Mouse (Mus musculus) stomach, embryonic 16.5 days (tissue): ENCODE measurements around the gene Cenpu. TPM values are rescaled to one million over a fixed set of nuclear protein-coding genes. Genes with fewer than 3 reads are reported as not detected.

Experiments used
- ATAC-seq: fragments of 200-750 bp; cut with Nextera tagmentation; 2 replicates; pipeline ENCODE4 v1.8.0; 2017; ENCODE audit warnings: moderate number of reproducible peaks, moderate TSS enrichment; ENCODE audit not compliant: insufficient read depth, low FRiP score
- H3K27ac ChIP-seq: fragments of 300-500 bp; sonication (generic); 2 replicates; pipeline ENCODE4 v1.5.1; 2014; ENCODE audit warnings: low read length
- H3K27me3 ChIP-seq: fragments of 300-500 bp; sonication (generic); 2 replicates; pipeline ENCODE4 v1.6.1; 2014; ENCODE audit warnings: low read length, control low read depth, mixed read lengths; ENCODE audit not compliant: control insufficient read depth, insufficient read depth
- H3K36me3 ChIP-seq: fragments of 300-500 bp; sonication (generic); 2 replicates; pipeline ENCODE4 v1.6.1; 2014; ENCODE audit warnings: low read length; ENCODE audit not compliant: control insufficient read depth, insufficient read depth
- H3K4me1 ChIP-seq: fragments of 300-500 bp; sonication (generic); 2 replicates; pipeline ENCODE4 v1.6.1; 2014; ENCODE audit warnings: low read length, control low read depth, mixed read lengths; ENCODE audit not compliant: control insufficient read depth, insufficient read depth
- H3K4me2 ChIP-seq: fragments of 300-500 bp; sonication (generic); 2 replicates; pipeline ENCODE4 v1.6.1; 2014; ENCODE audit warnings: low read depth, low read length, mixed read lengths
- H3K4me3 ChIP-seq: fragments of 300-500 bp; sonication (generic); replicated peaks from 2 replicates; pipeline ENCODE4 v1.5.1; 2014; ENCODE audit warnings: mild to moderate bottlenecking, low read length
- H3K9ac ChIP-seq: fragments of 300-500 bp; sonication (generic); 2 replicates; pipeline ENCODE4 v1.6.1; 2014; ENCODE audit warnings: low read length
- H3K9me3 ChIP-seq: fragments of 300-500 bp; sonication (generic); replicated peaks from 2 replicates; pipeline ENCODE4 v1.6.1; 2016; ENCODE audit warnings: low read length, control low read depth; ENCODE audit not compliant: control insufficient read depth
- WGBS: fragments of 180-500 bp; shearing (Covaris S2); extraction: QIAGEN DNeasy Blood & Tissue Kit; methylation state at CpG from one replicate; pipeline ENCODE4 v1.1.7; 2014; 5-methylcytosine and 5-hydroxymethylcytosine counted together
- polyA plus RNA-seq: library from polyadenylated mRNA; unstranded; fragments of >200 nt; fragmentation: Nextera tagmentation; extraction: Ambion mirVana; gene quantifications from 2 replicates; pipeline ENCODE4 v1.2.1, GENCODE M21; 2015

Cenpu gene
- polyA plus RNA-seq, 1 experiment from 2014 or later, result 15.1 TPM

- Histone ChIP-seq H3K4me1 (no peaks in the 10 kb centered on the region), H3K27ac (no peak overlapping the region), H3K4me3 (no peak overlapping the region), H3K36me3 (no peaks in the 10 kb centered on the region), H3K27me3 (no peaks in the 10 kb centered on the region), H3K4me2 (no peak overlapping the region), H3K9ac (no peak overlapping the region), H3K9me3 (no peaks in the 10 kb centered on the region)
- WGBS, result 70% methylated on average over 1 of the region's 1 CpGs
- no peak for ATAC-seq
Observed at GRCm38 (mm10) chr8:46514027-46514426, 37.8 kb upstream of the Cenpu start.

- H3K27ac ChIP-seq, result no peak overlapping the region
- no peaks in the 10 kb centered on the region for H3K4me1 ChIP-seq
- ATAC-seq, result no peak
- H3K9ac ChIP-seq, result no peak overlapping the region
- WGBS, result 78% methylated on average over 6 of the region's 6 CpGs
- no peaks in the 10 kb centered on the region for H3K27me3 ChIP-seq
- no peaks in the 10 kb centered on the region for H3K36me3 ChIP-seq
- H3K9me3 ChIP-seq, result no peaks in the 10 kb centered on the region
- H3K4me2 ChIP-seq, result no peak overlapping the region
- no peak overlapping the region for H3K4me3 ChIP-seq
Observed at GRCm38 (mm10) chr8:46520667-46521066, 31.2 kb upstream of the Cenpu start.

- Histone ChIP-seq H3K27ac (no peak overlapping the region), H3K27me3 (no peaks in the 10 kb centered on the region), H3K36me3 (no peaks in the 10 kb centered on the region; the same call in 1 of the 2 replicates), H3K9me3 (no peaks in the 10 kb centered on the region), H3K4me1 (peaks cover 3% of the 10 kb centered on the region; the same call in 1 of the 2 replicates), H3K4me3 (no peak overlapping the region), H3K4me2 (no peak overlapping the region), H3K9ac (no peak overlapping the region)
- no peak for ATAC-seq
- 81% methylated on average over 8 of the region's 8 CpGs for WGBS
Observed at GRCm38 (mm10) chr8:46526098-46526497, 25.7 kb upstream of the Cenpu start.

GRCm38 (mm10) chr8:46526821-46527220, 25.0 kb upstream of the Cenpu start:
- H3K9ac ChIP-seq, result no peak overlapping the region
- 61% methylated on average over 10 of the region's 10 CpGs for WGBS
- no peak overlapping the region for H3K4me3 ChIP-seq
- ATAC-seq, result no peak
- H3K9me3 ChIP-seq, result no peaks in the 10 kb centered on the region
- no peaks in the 10 kb centered on the region for H3K27me3 ChIP-seq
- H3K36me3 ChIP-seq, result no peaks in the 10 kb centered on the region; the same call in 1 of the 2 replicates
- no peak overlapping the region for H3K27ac ChIP-seq
- no peak overlapping the region for H3K4me2 ChIP-seq
- peaks cover 3% of the 10 kb centered on the region; the same call in 1 of the 2 replicates for H3K4me1 ChIP-seq

GRCm38 (mm10) chr8:46529508-46529907, 22.3 kb upstream of the Cenpu start:
- peaks cover 3% of the 10 kb centered on the region; the same call in 1 of the 2 replicates for H3K4me1 ChIP-seq
- WGBS, result 73% methylated on average over 4 of the region's 4 CpGs

GRCm38 (mm10) chr8:46530541-46530940, 21.3 kb upstream of the Cenpu start:
- H3K4me2 ChIP-seq, result no peak overlapping the region
- ATAC-seq, result no peak
- H3K27ac ChIP-seq, result no peak overlapping the region
- H3K4me3 ChIP-seq, result no peak overlapping the region
- no peaks in the 10 kb centered on the region for H3K9me3 ChIP-seq
- H3K9ac ChIP-seq, result no peak overlapping the region
- 48% methylated on average over 4 of the region's 4 CpGs for WGBS
- peaks cover 3% of the 10 kb centered on the region; the same call in 1 of the 2 replicates for H3K4me1 ChIP-seq
- H3K27me3 ChIP-seq, result no peaks in the 10 kb centered on the region
- no peaks in the 10 kb centered on the region; the same call in 1 of the 2 replicates for H3K36me3 ChIP-seq

More at GRCm38 (mm10) chr8:46529508-46529907, 22.3 kb upstream of the Cenpu start:
- no peaks in the 10 kb centered on the region; the same call in 1 of the 2 replicates for H3K36me3 ChIP-seq
- no peak for ATAC-seq
- H3K4me3 ChIP-seq, result no peak overlapping the region
- no peak overlapping the region for H3K9ac ChIP-seq
- no peaks in the 10 kb centered on the region for H3K9me3 ChIP-seq
- H3K27me3 ChIP-seq, result no peaks in the 10 kb centered on the region
- H3K4me2 ChIP-seq, result no peak overlapping the region
- H3K27ac ChIP-seq, result no peak overlapping the region

GRCm38 (mm10) chr8:46533926-46534325, 17.9 kb upstream of the Cenpu start:
- Histone ChIP-seq H3K27me3 (no peaks in the 10 kb centered on the region), H3K27ac (no peak overlapping the region), H3K9ac (no peak overlapping the region), H3K4me3 (no peak overlapping the region), H3K36me3 (no peaks in the 10 kb centered on the region), H3K4me1 (no peaks in the 10 kb centered on the region), H3K4me2 (no peak overlapping the region), H3K9me3 (no peaks in the 10 kb centered on the region)
- 86% methylated on average over 7 of the region's 7 CpGs for WGBS
- ATAC-seq, result no peak

GRCm38 (mm10) chr8:46539701-46540100, 12.1 kb upstream of the Cenpu start:
- ATAC-seq, result peak; percentile 60; the same call in 1 of the 2 replicates
- WGBS, result 42% methylated on average over 5 of the region's 5 CpGs
- H3K4me3 ChIP-seq, result no peak overlapping the region

GRCm38 (mm10) chr8:46543191-46543590, 8.6 kb upstream of the Cenpu start:
- 54% methylated on average over 7 of the region's 7 CpGs for WGBS

More at GRCm38 (mm10) chr8:46539701-46540100, 12.1 kb upstream of the Cenpu start:
- H3K4me2 ChIP-seq, result no peak overlapping the region
- H3K27me3 ChIP-seq, result no peaks in the 10 kb centered on the region
- no peaks in the 10 kb centered on the region for H3K36me3 ChIP-seq
- no peaks in the 10 kb centered on the region for H3K9me3 ChIP-seq
- no peak overlapping the region for H3K27ac ChIP-seq
- H3K9ac ChIP-seq, result no peak overlapping the region
- H3K4me1 ChIP-seq, result peaks cover 11% of the 10 kb centered on the region

More at GRCm38 (mm10) chr8:46543191-46543590, 8.6 kb upstream of the Cenpu start:
- H3K36me3 ChIP-seq, result no peaks in the 10 kb centered on the region
- no peak overlapping the region for H3K9ac ChIP-seq
- H3K27me3 ChIP-seq, result no peaks in the 10 kb centered on the region
- H3K27ac ChIP-seq, result peak overlapping the region; percentile 26
- no peak overlapping the region for H3K4me2 ChIP-seq
- no peaks in the 10 kb centered on the region for H3K9me3 ChIP-seq
- H3K4me3 ChIP-seq, result no peak overlapping the region
- no peak for ATAC-seq
- peaks cover 16% of the 10 kb centered on the region for H3K4me1 ChIP-seq
